Mouse (Mus musculus): ENCODE results near the gene Ccdc62.

GRCm38 (mm10) chr5:123992193-123992637, 61.7 kb downstream of the Ccdc62 start:
- TF ChIP-seq CTCF (IDR thresholded peaks at IDR 0.05; ENCODE audit: borderline replicate concordance, control insufficient read depth, extremely low read depth, insufficient read depth, low read length, poor library complexity) (no peak), POLR2A (IDR thresholded peaks at IDR 0.05; ENCODE audit: control insufficient read depth, extremely low read depth, insufficient read depth, low read length, poor library complexity) (no peak)
